Mouse (Mus musculus): Measurements from ENCODE around the gene Smim8. TPM values are rescaled to one million over a fixed set of nuclear protein-coding genes. Genes with fewer than 3 reads are reported as not detected.

The Smim8 gene
- polyA plus RNA-seq (2014; fragmentation: Nextera tagmentation; extraction: Ambion mirVana), result 42.4 and 42.5 TPM in 2 replicates

DNA sequence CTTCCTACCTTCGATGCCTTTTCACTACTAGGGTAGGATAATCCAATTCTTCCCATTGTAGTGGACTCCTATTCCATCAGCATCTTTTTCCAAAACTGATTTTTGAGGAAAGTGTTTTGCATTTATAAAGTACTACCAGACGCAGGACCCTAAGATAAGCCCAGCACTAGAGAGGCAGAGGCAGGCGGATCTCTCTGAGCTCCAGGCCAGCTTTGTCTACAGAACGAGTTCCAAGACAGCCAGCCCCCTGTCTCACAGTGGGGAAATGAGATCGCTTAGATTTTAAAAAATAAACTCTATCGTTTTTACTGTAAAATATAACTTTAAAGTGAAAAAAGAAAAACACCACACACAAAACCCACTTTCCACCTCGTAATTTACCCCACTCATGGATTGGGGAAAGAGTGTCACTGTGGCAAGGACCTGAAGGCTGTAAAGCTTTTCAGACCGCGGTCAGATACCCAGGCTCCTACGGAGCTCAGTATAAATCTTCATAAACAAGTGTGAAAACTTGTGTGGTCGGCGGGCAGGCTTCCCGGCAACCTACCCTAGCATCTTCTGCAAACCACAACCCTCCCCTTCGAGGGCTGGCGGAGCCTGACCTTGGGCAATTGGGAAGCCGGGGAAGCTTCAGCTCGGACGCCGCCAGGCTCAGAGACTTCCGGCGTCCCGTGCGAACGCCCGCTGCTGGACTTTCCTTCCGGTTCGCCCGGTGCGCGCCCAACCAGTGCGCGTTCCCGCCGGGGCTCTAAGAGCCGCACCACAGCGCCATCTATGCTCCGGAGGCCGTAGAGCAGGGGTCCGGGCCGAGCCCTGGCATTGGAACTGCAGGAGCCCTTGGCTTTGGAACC, at the start of gene Smim8:
Smim8 (minus strand) TSS at position 747 of the 851 bp plus-strand sequence.
- Histone ChIP-seq H3K27ac (ENCODE audit: low read depth, low read length) (peak within 1 kb of the TSS; percentile 81), H3K27me3 (ENCODE audit: control insufficient read depth, insufficient read depth, low read length) (no peaks in the 10 kb centered on the region), H3K4me3 (ENCODE audit: low read depth, low read length) (peak within 1 kb of the TSS; percentile 59), H3K9ac (ENCODE audit: low read length) (peak within 1 kb of the TSS; percentile 73), H3K4me2 (ENCODE audit: low read depth) (peak within 1 kb of the TSS; percentile 59), H3K9me3 (ENCODE audit: control insufficient read depth, low read length) (no peaks in the 10 kb centered on the region), H3K4me1 (ENCODE audit: control insufficient read depth, insufficient read depth, low read length) (no peaks in the 10 kb centered on the region), H3K36me3 (ENCODE audit: control insufficient read depth, insufficient read depth, low read length) (no peaks in the 10 kb centered on the region)
- DNase-seq (ENCODE audit: low spot score) (peak; percentile 97), ATAC-seq (ENCODE audit: insufficient read depth, low FRiP score, low TSS enrichment) (peak; percentile 92)
- WGBS, result 5% methylated on average over 40 of the region's 40 CpGs

DNA sequence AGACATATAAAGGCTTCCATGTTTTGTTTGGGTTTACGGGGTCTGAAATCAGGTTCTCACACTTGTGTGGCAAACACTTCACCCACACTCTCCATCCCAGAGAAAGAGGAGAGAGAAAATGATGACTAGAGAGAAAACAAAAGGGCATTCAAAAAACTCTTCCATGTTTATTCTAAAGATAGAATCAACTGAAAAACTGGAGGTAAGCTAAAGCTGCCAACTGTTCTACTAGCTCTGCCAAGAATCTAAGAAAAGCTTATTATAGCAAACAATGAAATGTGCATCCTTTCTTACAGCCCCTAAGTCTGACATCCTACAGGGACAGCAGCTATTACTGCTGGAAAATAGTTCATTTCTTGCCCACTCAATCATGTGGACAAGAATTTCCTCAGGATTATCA, 45.7 kb upstream of the Smim8 start:
- Histone ChIP-seq H3K4me2 (ENCODE audit: low read depth) (no peak overlapping the region), H3K27ac (ENCODE audit: low read depth, low read length) (no peak overlapping the region), H3K4me1 (ENCODE audit: control insufficient read depth, insufficient read depth, low read length) (no peaks in the 10 kb centered on the region), H3K9ac (ENCODE audit: low read length) (no peak overlapping the region), H3K9me3 (ENCODE audit: control insufficient read depth, low read length) (no peaks in the 10 kb centered on the region), H3K4me3 (ENCODE audit: low read depth, low read length) (no peak overlapping the region), H3K27me3 (ENCODE audit: control insufficient read depth, insufficient read depth, low read length) (no peaks in the 10 kb centered on the region), H3K36me3 (ENCODE audit: control insufficient read depth, insufficient read depth, low read length) (peaks cover 1% of the 10 kb centered on the region; the same call in 1 of the 2 replicates)
- DNase-seq (ENCODE audit: low spot score) (no peak), ATAC-seq (ENCODE audit: insufficient read depth, low FRiP score, low TSS enrichment) (no peak)
- 96% methylated on average over 1 of the region's 1 CpGs for WGBS

DNA sequence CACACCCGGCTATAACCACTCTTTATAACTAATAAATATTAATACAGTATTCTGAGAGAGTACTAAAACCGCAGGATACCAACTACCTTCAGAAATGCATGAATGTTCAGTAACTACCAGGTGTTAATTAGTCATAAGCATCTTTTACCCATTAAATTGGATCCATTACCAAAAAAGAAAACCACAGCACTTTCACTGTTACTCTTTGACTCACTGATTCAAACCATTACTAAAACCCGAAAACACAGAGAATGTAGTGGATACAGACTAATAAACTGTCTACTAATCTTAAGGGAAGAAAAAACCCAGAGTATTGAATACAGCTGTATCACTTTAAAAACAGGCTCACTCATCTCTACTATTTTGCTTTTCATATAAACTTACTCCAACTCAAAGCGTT, 41.7 kb upstream of the Smim8 start:
- no peaks in the 10 kb centered on the region for H3K9me3 ChIP-seq (ENCODE audit: control insufficient read depth, low read length)
- DNase-seq (ENCODE audit: low spot score) (no peak), ATAC-seq (ENCODE audit: insufficient read depth, low FRiP score, low TSS enrichment) (no peak)
- H3K4me3 ChIP-seq (ENCODE audit: low read depth, low read length), result no peak overlapping the region
- H3K9ac ChIP-seq (ENCODE audit: low read length), result no peak overlapping the region
- H3K36me3 ChIP-seq (ENCODE audit: control insufficient read depth, insufficient read depth, low read length), result peaks cover 6% of the 10 kb centered on the region; the same call in 1 of the 2 replicates
- no peaks in the 10 kb centered on the region for H3K4me1 ChIP-seq (ENCODE audit: control insufficient read depth, insufficient read depth, low read length)
- no peak overlapping the region for H3K27ac ChIP-seq (ENCODE audit: low read depth, low read length)
- WGBS, result 92% methylated on average over 4 of the region's 4 CpGs
- no peak overlapping the region for H3K4me2 ChIP-seq (ENCODE audit: low read depth)
- H3K27me3 ChIP-seq (ENCODE audit: control insufficient read depth, insufficient read depth, low read length), result no peaks in the 10 kb centered on the region

DNA sequence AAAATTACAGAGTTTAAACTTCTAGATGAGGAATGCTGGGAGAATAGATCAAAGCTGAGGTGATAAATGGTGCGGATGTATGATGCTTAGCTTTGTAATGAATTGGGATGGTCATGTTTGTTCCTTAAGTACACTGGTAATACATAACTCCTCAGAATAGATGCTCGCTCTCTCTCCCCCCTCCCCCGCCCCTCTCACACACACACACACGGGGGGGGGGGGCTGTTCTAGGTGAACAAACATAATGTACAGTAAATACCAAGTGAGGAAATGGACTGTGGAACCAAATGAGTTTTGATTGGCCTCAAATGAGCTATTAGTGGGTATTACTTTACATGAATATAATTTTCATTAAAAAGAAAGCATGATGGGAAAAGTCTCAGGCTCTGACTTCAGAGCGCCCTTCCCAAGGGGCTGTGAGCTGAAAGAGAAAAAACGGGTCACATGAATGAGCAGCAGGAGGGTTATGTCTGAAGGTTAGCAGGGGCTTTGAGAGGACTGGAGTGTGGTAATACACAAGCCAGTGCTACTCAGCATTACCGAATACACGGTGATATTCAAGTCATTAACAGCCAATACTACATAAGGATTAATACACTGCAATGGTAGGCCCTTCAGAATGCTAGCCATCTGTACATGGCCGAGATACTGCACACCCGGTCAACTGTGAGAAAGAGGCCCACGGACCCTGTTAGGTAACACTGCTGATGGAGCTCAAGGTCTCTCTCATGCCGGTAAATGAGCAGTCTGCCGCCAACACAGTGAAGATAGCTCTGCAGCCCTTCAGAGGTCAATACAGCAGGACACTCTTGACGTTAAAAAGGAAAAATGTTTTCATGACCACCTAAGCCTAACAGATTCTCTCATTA, 23.2 kb upstream of the Smim8 start:
- no peak overlapping the region for H3K4me2 ChIP-seq (ENCODE audit: low read depth)
- no peak overlapping the region for H3K27ac ChIP-seq (ENCODE audit: low read depth, low read length)
- no peaks in the 10 kb centered on the region for H3K9me3 ChIP-seq (ENCODE audit: control insufficient read depth, low read length)
- no peak for DNase-seq (ENCODE audit: low spot score)
- H3K4me3 ChIP-seq (ENCODE audit: low read depth, low read length), result no peak overlapping the region
- no peak overlapping the region for H3K9ac ChIP-seq (ENCODE audit: low read length)
- H3K27me3 ChIP-seq (ENCODE audit: control insufficient read depth, insufficient read depth, low read length), result no peaks in the 10 kb centered on the region
- 87% methylated on average over 14 of the region's 14 CpGs for WGBS
- H3K4me1 ChIP-seq (ENCODE audit: control insufficient read depth, insufficient read depth, low read length), result no peaks in the 10 kb centered on the region
- ATAC-seq (ENCODE audit: insufficient read depth, low FRiP score, low TSS enrichment), result no peak
- no peaks in the 10 kb centered on the region for H3K36me3 ChIP-seq (ENCODE audit: control insufficient read depth, insufficient read depth, low read length)

DNA sequence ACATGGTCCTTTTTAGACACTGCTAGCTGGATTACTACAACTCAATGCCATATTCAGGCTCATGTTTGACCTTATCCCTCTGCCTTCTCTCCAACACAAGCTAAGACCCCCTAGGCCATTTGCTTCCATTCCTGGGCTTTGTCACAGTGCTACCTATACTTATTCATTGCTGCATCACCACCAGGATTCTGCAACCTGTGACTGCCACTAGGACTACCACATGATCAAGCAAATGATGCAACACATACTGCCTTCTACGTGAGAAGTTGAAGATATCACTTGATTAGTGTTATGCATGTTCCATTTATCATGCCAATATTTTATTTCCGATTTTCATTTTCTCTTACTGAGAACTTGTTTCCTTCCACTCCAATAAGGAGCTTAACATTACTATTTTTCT, 19.8 kb upstream of the Smim8 start:
- H3K4me3 ChIP-seq (ENCODE audit: low read depth, low read length), result no peak overlapping the region
- H3K36me3 ChIP-seq (ENCODE audit: control insufficient read depth, insufficient read depth, low read length), result no peaks in the 10 kb centered on the region
- H3K9ac ChIP-seq (ENCODE audit: low read length), result no peak overlapping the region
- WGBS, result 86% methylated on average over 2 of the region's 2 CpGs
- no peak overlapping the region for H3K27ac ChIP-seq (ENCODE audit: low read depth, low read length)
- no peaks in the 10 kb centered on the region for H3K9me3 ChIP-seq (ENCODE audit: control insufficient read depth, low read length)
- no peaks in the 10 kb centered on the region for H3K27me3 ChIP-seq (ENCODE audit: control insufficient read depth, insufficient read depth, low read length)
- ATAC-seq (ENCODE audit: insufficient read depth, low FRiP score, low TSS enrichment), result no peak
- H3K4me1 ChIP-seq (ENCODE audit: control insufficient read depth, insufficient read depth, low read length), result no peaks in the 10 kb centered on the region
- H3K4me2 ChIP-seq (ENCODE audit: low read depth), result no peak overlapping the region
- no peak for DNase-seq (ENCODE audit: low spot score)

DNA sequence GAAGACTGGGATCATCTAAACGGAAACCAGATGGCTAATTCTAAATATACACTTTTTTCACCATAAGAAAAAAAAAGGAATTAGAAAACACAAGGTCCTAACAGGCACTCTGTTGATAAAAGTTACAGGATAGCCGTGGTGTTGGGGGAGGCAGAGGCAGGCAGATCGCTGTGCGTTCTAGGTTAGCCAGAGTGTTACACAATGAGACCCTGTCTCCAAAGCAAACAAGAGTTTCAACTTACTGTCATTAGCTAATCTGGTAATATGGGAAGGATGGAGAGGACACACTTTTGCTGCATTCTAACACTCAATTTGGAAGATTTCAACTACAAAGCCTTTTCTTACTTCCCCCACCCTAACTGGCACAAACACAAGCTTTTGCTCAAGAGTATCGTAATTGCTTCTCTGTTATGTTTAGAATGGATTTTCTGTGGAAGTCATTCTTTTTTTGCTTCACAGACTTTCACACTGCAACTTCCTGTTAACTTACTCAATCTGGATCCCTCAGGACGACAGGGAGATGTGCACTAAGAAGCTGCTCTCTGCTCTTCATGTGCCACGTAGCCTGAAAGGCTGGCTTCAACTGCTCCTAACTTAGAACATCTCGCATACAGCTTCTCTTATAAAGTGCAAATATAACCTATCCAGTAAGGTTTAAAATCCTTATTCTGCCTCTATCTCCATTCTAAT, 19.2 kb upstream of the Smim8 start:
- Histone ChIP-seq H3K36me3 (ENCODE audit: control insufficient read depth, insufficient read depth, low read length) (no peaks in the 10 kb centered on the region), H3K4me3 (ENCODE audit: low read depth, low read length) (no peak overlapping the region), H3K4me2 (ENCODE audit: low read depth) (no peak overlapping the region), H3K27me3 (ENCODE audit: control insufficient read depth, insufficient read depth, low read length) (no peaks in the 10 kb centered on the region), H3K9ac (ENCODE audit: low read length) (no peak overlapping the region), H3K4me1 (ENCODE audit: control insufficient read depth, insufficient read depth, low read length) (no peaks in the 10 kb centered on the region), H3K27ac (ENCODE audit: low read depth, low read length) (no peak overlapping the region), H3K9me3 (ENCODE audit: control insufficient read depth, low read length) (no peaks in the 10 kb centered on the region)
- WGBS, result 85% methylated on average over 8 of the region's 8 CpGs
- no peak for DNase-seq (ENCODE audit: low spot score)
- no peak for ATAC-seq (ENCODE audit: insufficient read depth, low FRiP score, low TSS enrichment)

DNA sequence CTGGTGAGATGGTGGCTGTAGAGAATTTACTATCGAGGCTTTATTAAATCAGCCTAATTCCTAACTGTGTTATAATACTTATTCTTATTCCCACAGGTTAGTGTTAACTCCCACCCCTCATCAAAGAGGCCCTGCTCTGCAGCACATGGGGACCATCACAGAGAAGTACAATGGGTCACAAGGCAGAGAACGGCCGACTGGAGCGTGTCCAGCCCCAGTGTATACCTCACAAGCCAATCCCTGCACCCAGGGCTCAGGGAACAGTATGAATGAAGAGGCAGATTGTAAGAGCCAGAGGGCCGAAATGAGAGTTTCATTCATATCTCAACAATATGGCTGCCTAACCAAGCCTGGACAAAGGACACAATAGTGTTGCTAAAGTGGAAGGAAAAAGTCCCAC, 18.1 kb upstream of the Smim8 start:
- H3K27ac ChIP-seq (ENCODE audit: low read depth, low read length), result no peak overlapping the region
- H3K9ac ChIP-seq (ENCODE audit: low read length), result no peak overlapping the region
- H3K4me1 ChIP-seq (ENCODE audit: control insufficient read depth, insufficient read depth, low read length), result no peaks in the 10 kb centered on the region
- ATAC-seq (ENCODE audit: insufficient read depth, low FRiP score, low TSS enrichment), result no peak
- no peaks in the 10 kb centered on the region for H3K9me3 ChIP-seq (ENCODE audit: control insufficient read depth, low read length)
- no peak overlapping the region for H3K4me2 ChIP-seq (ENCODE audit: low read depth)
- DNase-seq (ENCODE audit: low spot score), result no peak
- H3K36me3 ChIP-seq (ENCODE audit: control insufficient read depth, insufficient read depth, low read length), result no peaks in the 10 kb centered on the region
- 83% methylated on average over 5 of the region's 5 CpGs for WGBS
- H3K27me3 ChIP-seq (ENCODE audit: control insufficient read depth, insufficient read depth, low read length), result no peaks in the 10 kb centered on the region
- no peak overlapping the region for H3K4me3 ChIP-seq (ENCODE audit: low read depth, low read length)

DNA sequence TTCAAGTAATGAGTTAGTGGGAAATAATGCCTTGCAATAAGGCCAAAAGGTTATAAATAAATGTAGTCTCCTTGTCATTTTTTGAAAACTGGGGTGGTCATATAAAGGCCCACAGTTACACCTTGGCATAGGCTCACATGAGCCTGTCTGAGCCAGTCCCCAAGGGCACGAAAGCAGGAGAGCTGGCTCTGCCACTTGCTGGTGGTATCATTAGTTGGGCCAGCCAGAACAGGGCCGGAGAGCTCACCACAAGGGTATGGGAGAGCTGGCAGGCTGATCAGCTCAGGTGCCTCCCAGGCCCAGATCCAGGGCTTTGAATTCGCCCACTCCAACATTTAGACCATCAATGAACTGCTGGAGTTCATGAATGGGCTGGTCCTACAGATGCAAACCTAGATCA, 8.3 kb upstream of the Smim8 start:
- ATAC-seq (ENCODE audit: insufficient read depth, low FRiP score, low TSS enrichment), result no peak
- no peak overlapping the region for H3K4me2 ChIP-seq (ENCODE audit: low read depth)

More for the DNA sequence above, 8.3 kb upstream of the Smim8 start:
- Histone ChIP-seq H3K4me3 (ENCODE audit: low read depth, low read length) (no peak overlapping the region), H3K4me1 (ENCODE audit: control insufficient read depth, insufficient read depth, low read length) (no peaks in the 10 kb centered on the region), H3K36me3 (ENCODE audit: control insufficient read depth, insufficient read depth, low read length) (no peaks in the 10 kb centered on the region), H3K27ac (ENCODE audit: low read depth, low read length) (no peak overlapping the region), H3K9ac (ENCODE audit: low read length) (no peak overlapping the region), H3K27me3 (ENCODE audit: control insufficient read depth, insufficient read depth, low read length) (no peaks in the 10 kb centered on the region), H3K9me3 (ENCODE audit: control insufficient read depth, low read length) (no peaks in the 10 kb centered on the region)
- WGBS, result 78% methylated on average over 3 of the region's 3 CpGs
- DNase-seq (ENCODE audit: low spot score), result no peak

Measured in neural tube, embryonic 11.5 days (tissue).